Mouse (Mus musculus): ENCODE measurements around the gene 5031439G07Rik. TPM values are rescaled to one million over a fixed set of nuclear protein-coding genes. Genes with fewer than 3 reads are reported as not detected.

The 5031439G07Rik gene
- total and polyA plus RNA-seq, 3 experiments = 19.6 to 61.0 TPM; not detected in 1

DNA sequence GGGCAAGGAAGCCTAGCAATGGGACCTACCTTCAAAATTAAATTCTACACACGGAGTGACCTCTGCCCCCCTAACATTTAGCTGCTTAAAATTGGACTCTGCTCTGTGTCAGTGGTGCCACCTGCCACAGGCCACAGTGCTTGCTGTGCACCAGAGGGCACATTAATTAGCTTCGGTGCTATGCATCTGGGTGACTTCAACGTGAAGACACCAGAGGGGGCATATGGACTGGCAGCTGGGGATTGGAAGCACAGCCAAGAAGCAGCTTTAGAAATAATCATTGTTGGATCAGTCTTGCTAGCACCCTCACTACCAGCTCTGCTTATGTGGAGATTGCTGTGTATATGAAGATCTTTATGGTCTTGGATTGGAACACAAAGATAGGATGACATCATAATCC lies 75.2 kb downstream of the 5031439G07Rik start:
- Histone ChIP-seq H3K9ac (ENCODE audit: control insufficient read depth, low read depth, low read length, poor library complexity, severe bottlenecking) (no peak overlapping the region), H3K27ac (ENCODE audit: control insufficient read depth, low read depth, low read length) (no peak overlapping the region), H3K36me3 (ENCODE audit: control insufficient read depth in 1 of 2, insufficient read depth in 2 of 2, low read length in 2 of 2) (no peaks in the 10 kb centered on the region)

DNA sequence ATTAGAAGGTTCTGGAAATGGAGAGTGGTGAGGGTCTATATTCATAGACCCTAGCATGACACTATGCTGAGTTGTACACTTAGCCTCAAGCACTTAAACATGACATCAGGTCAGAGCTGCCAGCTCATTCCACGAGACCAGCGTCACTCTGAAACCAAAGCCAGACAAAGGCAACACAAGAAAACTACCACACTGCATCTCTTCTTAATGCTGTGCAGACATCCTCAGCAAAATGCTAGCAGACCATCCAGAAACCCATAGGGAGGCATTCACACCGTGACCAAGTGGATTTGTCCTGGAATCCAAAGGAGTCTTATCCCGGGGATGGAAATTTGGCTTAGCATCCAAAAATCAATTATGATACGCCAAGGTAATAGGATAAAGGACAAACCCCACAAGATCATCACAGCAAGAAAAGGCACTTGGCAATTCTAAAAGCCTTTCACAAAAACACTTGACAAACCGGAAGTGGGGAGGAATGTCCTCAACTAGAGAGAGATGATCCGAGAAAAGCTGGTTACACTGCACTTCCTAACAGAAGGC lies 84.4 kb downstream of the 5031439G07Rik start:
- TF ChIP-seq E2F4 (IDR thresholded peaks at IDR 0.05; ENCODE audit: borderline replicate concordance, low read depth, low read length) = no peak
- TF ChIP-seq MYB (IDR thresholded peaks at IDR 0.05; ENCODE audit: low read depth, low read length) = no peak
- TF ChIP-seq MAX (IDR thresholded peaks at IDR 0.05; ENCODE audit: low read length) = no peak
- no peak for TF ChIP-seq MEF2A (IDR thresholded peaks at IDR 0.05; ENCODE audit: extremely low read depth, insufficient replicate concordance, low read depth, low read length, poor library complexity, severe bottlenecking)
- no peak for TF ChIP-seq SIN3A (IDR thresholded peaks at IDR 0.05; ENCODE audit: low read length)
- TF ChIP-seq EP300 (IDR thresholded peaks at IDR 0.05; ENCODE audit: low read depth in 1 of 2, low read length in 2 of 2) = no peak
- TF ChIP-seq JUND (IDR thresholded peaks at IDR 0.05; ENCODE audit: low read depth, low read length) = no peak
- no peak for TF ChIP-seq RCOR1 (IDR thresholded peaks at IDR 0.05; ENCODE audit: low read depth, low read length)
- no peak for TF ChIP-seq ZMIZ1 (IDR thresholded peaks at IDR 0.05; ENCODE audit: low read depth, low read length)
- TF ChIP-seq GABPA (IDR thresholded peaks at IDR 0.05; ENCODE audit: low read depth, low read length) = no peak
- no peak for TF ChIP-seq POLR2A (IDR thresholded peaks at IDR 0.05; ENCODE audit: control insufficient read depth in 1 of 2, insufficient read depth in 1 of 2, low read depth in 1 of 2, low read length in 2 of 2, poor library complexity in 1 of 2)
- no peak for TF ChIP-seq MAZ (IDR thresholded peaks at IDR 0.05; ENCODE audit: low read depth, low read length)
- no peak for TF ChIP-seq CHD1 (IDR thresholded peaks at IDR 0.05; ENCODE audit: low read depth, low read length)
- no peak for TF ChIP-seq ZNF384 (IDR thresholded peaks at IDR 0.05; ENCODE audit: low read depth, low read length)
- TF ChIP-seq MYC (IDR thresholded peaks at IDR 0.05; ENCODE audit: low read depth, low read length) = no peak
- TF ChIP-seq TCF12 (IDR thresholded peaks at IDR 0.05; ENCODE audit: low read depth, low read length) = no peak
- TF ChIP-seq SMC3 (IDR thresholded peaks at IDR 0.05; ENCODE audit: low read depth, low read length) = no peak
- TF ChIP-seq GATA1 (IDR thresholded peaks at IDR 0.05; ENCODE audit: low read depth, low read length) = no peak
- Histone ChIP-seq H3K9me3 (replicated peaks; ENCODE audit: insufficient read depth, low read length) (no peaks in the 10 kb centered on the region), H3K4me1 (ENCODE audit: control insufficient read depth in 1 of 2, insufficient read depth in 2 of 2, low read length in 2 of 2) (no peaks in the 10 kb centered on the region), H3K36me3 (ENCODE audit: control insufficient read depth in 1 of 2, insufficient read depth in 2 of 2, low read length in 2 of 2) (no peaks in the 10 kb centered on the region), H3K79me2 (ENCODE audit: control insufficient read depth, insufficient read depth, low read length, poor library complexity) (no peaks in the 10 kb centered on the region), H3K4me3 (ENCODE audit: control insufficient read depth in 1 of 2, insufficient read depth in 1 of 2, low read depth in 2 of 2, low read length in 2 of 2) (no peak overlapping the region), H3K27ac (ENCODE audit: control insufficient read depth, low read depth, low read length) (no peak overlapping the region), H3K9ac (ENCODE audit: control insufficient read depth, low read depth, low read length, poor library complexity, severe bottlenecking) (no peak overlapping the region), H3K27me3 (ENCODE audit: control insufficient read depth in 1 of 2, insufficient read depth in 2 of 2, low read length in 2 of 2) (peaks cover 0 to 2% of the 10 kb centered on the region in 2 experiments; a peak in 1 of 4 replicates)
- DNase-seq (ENCODE audit: low read depth, low spot score) = no peak

More for the DNA sequence above, 75.2 kb downstream of the 5031439G07Rik start:
- Histone ChIP-seq H3K27me3 (ENCODE audit: control insufficient read depth in 1 of 2, insufficient read depth in 2 of 2, low read length in 2 of 2) (no peaks in the 10 kb centered on the region), H3K79me2 (ENCODE audit: control insufficient read depth, insufficient read depth, low read length, poor library complexity) (no peaks in the 10 kb centered on the region), H3K4me3 (ENCODE audit: control insufficient read depth in 1 of 2, insufficient read depth in 1 of 2, low read depth in 2 of 2, low read length in 2 of 2) (no peak overlapping the region), H3K9me3 (replicated peaks; ENCODE audit: insufficient read depth, low read length) (no peaks in the 10 kb centered on the region), H3K4me1 (ENCODE audit: control insufficient read depth in 1 of 2, insufficient read depth in 2 of 2, low read length in 2 of 2) (no peaks in the 10 kb centered on the region)
- DNase-seq (ENCODE audit: low read depth, low spot score) = no peak
- no peak for TF ChIP-seq EP300 (IDR thresholded peaks at IDR 0.05; ENCODE audit: low read depth in 1 of 2, low read length in 2 of 2)
- no peak for TF ChIP-seq MXI1 (IDR thresholded peaks at IDR 0.05; ENCODE audit: low read depth, low read length)
- no peak for TF ChIP-seq BHLHE40 (IDR thresholded peaks at IDR 0.05; ENCODE audit: borderline replicate concordance, low read depth, low read length)
- no peak for TF ChIP-seq TAL1 (IDR thresholded peaks at IDR 0.05; ENCODE audit: low read length)
- no peak for TF ChIP-seq POLR2A (IDR thresholded peaks at IDR 0.05; ENCODE audit: control insufficient read depth in 1 of 2, insufficient read depth in 1 of 2, low read depth in 1 of 2, low read length in 2 of 2, poor library complexity in 1 of 2)

Data from MEL (cell line).